Mouse (Mus musculus): ENCODE measurements around the gene Cnnm4. TPM values are rescaled to one million over a fixed set of nuclear protein-coding genes. Genes with fewer than 3 reads are reported as not detected.

Gene Cnnm4
- total and polyA plus RNA-seq, 2 experiments from 2014 or later: 11.0 to 15.6 TPM

GRCm38 (mm10) chr1:36545382-36545781 lies 74.0 kb downstream of the Cnnm4 start:
- no peak for ATAC-seq (ENCODE audit: low FRiP score)
- 87% methylated on average over 2 of the region's 2 CpGs for WGBS
- H3K4me3 ChIP-seq (ENCODE audit: low read depth, low read length): no peak overlapping the region
- H3K4me2 ChIP-seq (ENCODE audit: low read depth, low read length, poor library complexity, severe bottlenecking): no peak overlapping the region
- H3K27me3 ChIP-seq (ENCODE audit: insufficient read depth, low read length): no peaks in the 10 kb centered on the region
- H3K27ac ChIP-seq (ENCODE audit: low read depth, low read length): no peak overlapping the region
- H3K9me3 ChIP-seq (ENCODE audit: low read length): no peaks in the 10 kb centered on the region
- peaks cover 4% of the 10 kb centered on the region; the same call in 1 of the 2 replicates for H3K4me1 ChIP-seq (ENCODE audit: insufficient read depth, low read length)
- H3K36me3 ChIP-seq (ENCODE audit: insufficient read depth, low read length): peaks cover 37% of the 10 kb centered on the region
- DNase-seq (ENCODE audit: low spot score): no peak
- no peak for TF ChIP-seq CTCF (IDR thresholded peaks at IDR 0.05)
- H3K9ac ChIP-seq (replicated peaks; ENCODE audit: low read length, poor library complexity, severe bottlenecking): no peak overlapping the region

GRCm38 (mm10) chr1:36545845-36546600 lies 74.6 kb downstream of the Cnnm4 start:
- H3K9me3 ChIP-seq (ENCODE audit: low read length): no peaks in the 10 kb centered on the region
- H3K36me3 ChIP-seq (ENCODE audit: insufficient read depth, low read length): peaks cover 38% of the 10 kb centered on the region
- H3K4me2 ChIP-seq (ENCODE audit: low read depth, low read length, poor library complexity, severe bottlenecking): peak overlapping the region; percentile 74
- DNase-seq (ENCODE audit: low spot score) (peak; percentile 22), ATAC-seq (ENCODE audit: low FRiP score) (no peak)
- 0 out of 2 replicates have a peak, but pooled peaks have one; percentile 19 for TF ChIP-seq CTCF (IDR thresholded peaks at IDR 0.05)
- WGBS: 66% methylated on average over 19 of the region's 19 CpGs
- no peaks in the 10 kb centered on the region for H3K27me3 ChIP-seq (ENCODE audit: insufficient read depth, low read length)
- peak overlapping the region; percentile 78 for H3K9ac ChIP-seq (replicated peaks; ENCODE audit: low read length, poor library complexity, severe bottlenecking)
- peak overlapping the region; percentile 63 for H3K4me3 ChIP-seq (ENCODE audit: low read depth, low read length)
- peaks cover 4% of the 10 kb centered on the region; the same call in 1 of the 2 replicates for H3K4me1 ChIP-seq (ENCODE audit: insufficient read depth, low read length)
- H3K27ac ChIP-seq (ENCODE audit: low read depth, low read length): peak overlapping the region; percentile 76; the same call in 1 of the 2 replicates

GRCm38 (mm10) chr1:36546888-36547471 lies 75.6 kb downstream of the Cnnm4 start, which contains the start of gene Ankrd39:
Ankrd39 (minus strand) TSS chr1:36547445.
- under 1% methylated on average over 43 of the region's 43 CpGs for WGBS
- no peaks in the 10 kb centered on the region for H3K9me3 ChIP-seq (ENCODE audit: low read length)

GRCm38 (mm10) chr1:36547981-36548598 lies 76.7 kb downstream of the Cnnm4 start:
- 33% methylated on average over 9 of the region's 9 CpGs for WGBS
- Histone ChIP-seq H3K4me1 (ENCODE audit: insufficient read depth, low read length) (peaks cover 4% of the 10 kb centered on the region; the same call in 1 of the 2 replicates), H3K9ac (replicated peaks; ENCODE audit: low read length, poor library complexity, severe bottlenecking) (no peak overlapping the region), H3K4me3 (ENCODE audit: low read depth, low read length) (no peak overlapping the region), H3K36me3 (ENCODE audit: insufficient read depth, low read length) (peaks cover 45% of the 10 kb centered on the region), H3K27me3 (ENCODE audit: insufficient read depth, low read length) (no peaks in the 10 kb centered on the region), H3K27ac (ENCODE audit: low read depth, low read length) (peak overlapping the region; percentile 72), H3K4me2 (ENCODE audit: low read depth, low read length, poor library complexity, severe bottlenecking) (no peak overlapping the region), H3K9me3 (ENCODE audit: low read length) (no peaks in the 10 kb centered on the region)
- DNase-seq (ENCODE audit: low spot score) (peak; percentile 17), ATAC-seq (ENCODE audit: low FRiP score) (no peak)
- TF ChIP-seq CTCF (IDR thresholded peaks at IDR 0.05): no peak

More at GRCm38 (mm10) chr1:36546888-36547471, 75.6 kb downstream of the Cnnm4 start, which contains the start of gene Ankrd39:
- H3K4me3 ChIP-seq (ENCODE audit: low read depth, low read length): peak within 1 kb of the TSS; percentile 63
- H3K27me3 ChIP-seq (ENCODE audit: insufficient read depth, low read length): no peaks in the 10 kb centered on the region
- peak within 1 kb of the TSS; percentile 76 for H3K27ac ChIP-seq (ENCODE audit: low read depth, low read length)
- H3K4me1 ChIP-seq (ENCODE audit: insufficient read depth, low read length): peaks cover 4% of the 10 kb centered on the region; the same call in 1 of the 2 replicates
- peaks cover 39% of the 10 kb centered on the region for H3K36me3 ChIP-seq (ENCODE audit: insufficient read depth, low read length)
- TF ChIP-seq CTCF (IDR thresholded peaks at IDR 0.05): peak; percentile 100
- peak; percentile 93 for ATAC-seq (ENCODE audit: low FRiP score)
- peak within 1 kb of the TSS; percentile 74 for H3K4me2 ChIP-seq (ENCODE audit: low read depth, low read length, poor library complexity, severe bottlenecking)
- peak within 1 kb of the TSS; percentile 78 for H3K9ac ChIP-seq (replicated peaks; ENCODE audit: low read length, poor library complexity, severe bottlenecking)
- peak; percentile 99 for DNase-seq (ENCODE audit: low spot score)

- H3K4me1 ChIP-seq (ENCODE audit: insufficient read depth, low read length): peaks cover 4% of the 10 kb centered on the region; the same call in 1 of the 2 replicates
- WGBS: 57% methylated on average over 8 of the region's 8 CpGs
Observed at GRCm38 (mm10) chr1:36548771-36549170, 77.4 kb downstream of the Cnnm4 start.

More at GRCm38 (mm10) chr1:36548771-36549170, 77.4 kb downstream of the Cnnm4 start:
- Histone ChIP-seq H3K9me3 (ENCODE audit: low read length) (no peaks in the 10 kb centered on the region), H3K27me3 (ENCODE audit: insufficient read depth, low read length) (no peaks in the 10 kb centered on the region), H3K36me3 (ENCODE audit: insufficient read depth, low read length) (peaks cover 52% of the 10 kb centered on the region), H3K4me3 (ENCODE audit: low read depth, low read length) (no peak overlapping the region), H3K4me2 (ENCODE audit: low read depth, low read length, poor library complexity, severe bottlenecking) (no peak overlapping the region), H3K9ac (replicated peaks; ENCODE audit: low read length, poor library complexity, severe bottlenecking) (no peak overlapping the region), H3K27ac (ENCODE audit: low read depth, low read length) (no peak overlapping the region)
- ATAC-seq (ENCODE audit: low FRiP score): no peak
- DNase-seq (ENCODE audit: low spot score): no peak
- no peak for TF ChIP-seq CTCF (IDR thresholded peaks at IDR 0.05)

Data from midbrain, postnatal 0 days (tissue).